Mouse (Mus musculus) heart, embryonic 14.5 days (tissue): ENCODE data around the gene Gnai2. TPM values are rescaled to one million over a fixed set of nuclear protein-coding genes. Genes with fewer than 3 reads are reported as not detected.

Experiments
- ATAC-seq: fragments of 200-750 bp; cut with Nextera tagmentation; 2 replicates; pipeline ENCODE4 v1.8.0; 2017; ENCODE audit warnings: low read depth, moderate TSS enrichment; ENCODE audit not compliant: insufficient number of reproducible peaks, insufficient read depth, low FRiP score
- H3K27ac ChIP-seq, 2 experiments: fragments of 200-500 bp in 1 of 2; fragments of 300-500 bp in 1 of 2; sonication (generic) in 1 of 2; replicated peaks in 1 of 2; 2 replicates each; pipeline ENCODE4 v1.5.1; 2012 to 2014; ENCODE audit warnings: low read depth in 2 of 2, low read length in 2 of 2, control low read depth in 1 of 2, mild to moderate bottlenecking in 1 of 2, mixed read lengths in 1 of 2; ENCODE audit not compliant: control insufficient read depth in 1 of 2, insufficient read depth in 1 of 2
- H3K27me3 ChIP-seq: fragments of 300-500 bp; sonication (generic); 2 replicates; pipeline ENCODE4 v1.6.1; 2014; ENCODE audit warnings: mild to moderate bottlenecking, low read length, control low read depth; ENCODE audit not compliant: control insufficient read depth, insufficient read depth
- H3K36me3 ChIP-seq: fragments of 300-500 bp; sonication (generic); 2 replicates; pipeline ENCODE4 v1.6.1; 2014; ENCODE audit warnings: mild to moderate bottlenecking, control low read depth, low read length, mixed read lengths; ENCODE audit not compliant: control insufficient read depth, insufficient read depth
- H3K4me1 ChIP-seq, 2 experiments: fragments of 200-500 bp in 1 of 2; fragments of 300-500 bp in 1 of 2; sonication (generic) in 1 of 2; 2 replicates each; pipeline ENCODE4 v1.6.1; 2012 to 2014; ENCODE audit warnings: low read length in 2 of 2, control low read depth in 1 of 2, mixed read lengths in 1 of 2; ENCODE audit not compliant: control insufficient read depth in 2 of 2, insufficient read depth in 2 of 2
- H3K4me2 ChIP-seq: fragments of 300-500 bp; sonication (generic); 2 replicates; pipeline ENCODE4 v1.6.1; 2014; ENCODE audit warnings: mild to moderate bottlenecking, low read length
- H3K4me3 ChIP-seq, 2 experiments: fragments of 200-500 bp in 1 of 2; fragments of 300-500 bp in 1 of 2; sonication (generic) in 1 of 2; 2 replicates each; pipeline ENCODE4 v1.5.1; 2012 to 2014; ENCODE audit warnings: low read length in 2 of 2, mild to moderate bottlenecking in 2 of 2, control low read depth in 1 of 2, low read depth in 1 of 2, moderate library complexity in 1 of 2; ENCODE audit not compliant: control insufficient read depth in 1 of 2, insufficient read depth in 1 of 2
- H3K9ac ChIP-seq: fragments of 300-500 bp; sonication (generic); 2 replicates; pipeline ENCODE4 v1.6.1; 2014; ENCODE audit warnings: mild to moderate bottlenecking, low read length
- H3K9me3 ChIP-seq: fragments of 300-500 bp; sonication (generic); 2 replicates; pipeline ENCODE4 v1.6.1; 2016; ENCODE audit warnings: low read length, control low read depth; ENCODE audit not compliant: control insufficient read depth
- WGBS: fragments of 180-500 bp; shearing (Covaris S2); extraction: QIAGEN DNeasy Blood & Tissue Kit; methylation state at CpG from one replicate; pipeline ENCODE4 v1.1.7; 2014; 5-methylcytosine and 5-hydroxymethylcytosine counted together
- polyA plus RNA-seq: library from polyadenylated mRNA; unstranded; fragments of >200 nt; fragmentation: Nextera tagmentation; extraction: Ambion mirVana; gene quantifications from 2 replicates; pipeline ENCODE4 v1.2.1, GENCODE M21; 2014

Gene Gnai2
- polyA plus RNA-seq, 1 experiment from 2014 or later: 410 TPM

DNA sequence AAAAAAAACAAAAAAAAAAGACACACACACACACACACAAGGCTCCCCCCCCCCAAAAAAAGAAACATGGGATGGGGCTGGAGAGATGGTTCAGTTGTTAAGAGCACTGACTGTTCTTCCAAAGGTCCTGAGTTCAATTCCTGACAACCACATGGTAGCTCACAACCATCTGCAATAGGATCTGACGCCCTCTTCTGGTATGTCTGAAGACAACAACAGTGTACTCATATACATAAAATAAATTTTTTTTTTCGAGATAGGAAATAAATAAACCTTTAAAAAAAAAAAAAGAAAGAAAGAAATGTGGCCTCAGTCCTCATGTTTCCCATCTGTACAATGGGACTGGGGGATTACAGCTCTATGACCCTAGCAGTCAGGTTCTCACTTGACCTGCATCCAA, 17.7 kb downstream of the Gnai2 start:
- no peak for ATAC-seq
- H3K9ac ChIP-seq: no peak overlapping the region; the same call in 1 of the 2 replicates
- H3K4me1 ChIP-seq: peaks cover 31 to 54% of the 10 kb centered on the region in 2 experiments
- H3K9me3 ChIP-seq: no peaks in the 10 kb centered on the region
- H3K4me3 ChIP-seq: no peak overlapping the region
- peaks cover 76% of the 10 kb centered on the region for H3K36me3 ChIP-seq
- no peak overlapping the region for H3K4me2 ChIP-seq
- 68% methylated on average over 2 of the region's 2 CpGs for WGBS
- no peaks in the 10 kb centered on the region for H3K27me3 ChIP-seq
- peak overlapping the region; percentile 94 to 97 for H3K27ac ChIP-seq

DNA sequence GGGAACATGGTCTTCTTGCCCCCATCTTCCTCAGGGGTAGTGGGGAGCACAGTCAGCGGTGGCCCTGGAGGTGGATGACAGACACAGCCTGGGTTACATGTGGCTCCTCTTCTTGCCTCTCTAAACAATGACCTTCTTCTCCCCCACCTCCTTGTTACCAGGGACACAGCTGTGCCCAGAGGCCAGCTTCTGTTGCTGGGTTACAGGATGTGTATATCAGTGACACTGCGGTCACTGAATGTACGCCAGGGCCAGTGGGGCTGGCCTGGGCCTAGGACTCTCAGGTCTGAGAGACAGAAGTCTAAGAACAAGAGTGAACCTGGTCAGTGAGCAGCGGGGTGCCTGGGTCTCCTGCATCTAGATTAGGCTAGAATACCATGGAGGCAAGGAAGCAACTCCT, 20.1 kb downstream of the Gnai2 start:
- Histone ChIP-seq H3K9ac (0 out of 2 replicates have a peak overlapping the region, but pooled peaks have one; percentile 34), H3K27me3 (no peaks in the 10 kb centered on the region), H3K36me3 (peaks cover 63% of the 10 kb centered on the region), H3K4me1 (peaks cover 39 to 58% of the 10 kb centered on the region in 2 experiments), H3K9me3 (no peaks in the 10 kb centered on the region), H3K4me3 (no peak overlapping the region), H3K27ac (peak overlapping the region in 1 of 2 experiments; percentile 94; a peak in 1 of 4 replicates), H3K4me2 (no peak overlapping the region)
- 61% methylated on average over 4 of the region's 4 CpGs for WGBS
- ATAC-seq: no peak

DNA sequence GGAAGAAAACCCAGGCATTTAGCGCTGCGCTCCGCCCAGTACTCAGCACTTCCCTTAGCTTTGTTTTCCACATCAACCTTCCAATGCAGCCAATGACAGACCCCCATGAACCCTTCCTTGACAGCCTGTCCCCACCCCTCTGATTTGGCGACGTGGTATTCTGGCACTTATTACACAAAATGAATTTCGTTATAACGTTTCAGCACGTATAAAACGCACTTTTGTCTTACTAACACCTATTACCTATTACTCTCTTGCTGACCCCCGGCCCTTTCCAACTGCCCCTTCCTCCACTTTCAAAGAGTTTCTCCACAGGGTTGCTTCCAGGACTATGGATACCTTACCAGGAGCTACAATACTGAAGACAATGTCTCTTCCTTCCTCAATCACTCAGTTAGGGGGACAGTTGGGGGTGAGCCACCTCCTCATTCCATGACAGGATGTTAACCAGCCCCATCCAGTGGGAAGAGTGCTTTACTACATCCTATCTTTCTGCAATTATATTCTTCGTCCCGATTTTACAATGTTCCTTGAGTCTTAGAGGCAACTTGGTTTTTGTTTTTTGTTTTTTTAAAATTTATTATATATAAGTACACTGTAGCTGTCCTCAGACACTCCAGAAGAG, 22.1 kb downstream of the Gnai2 start:
- ATAC-seq: no peak
- Histone ChIP-seq H3K36me3 (peaks cover 45% of the 10 kb centered on the region), H3K4me3 (0 out of 4 replicates have a peak overlapping the region, but pooled peaks of 1 of the 2 experiments have one; percentile 21), H3K27ac (peak overlapping the region; percentile 62 to 94), H3K4me2 (peak overlapping the region; percentile 70), H3K9me3 (no peaks in the 10 kb centered on the region), H3K4me1 (peaks cover 35 to 58% of the 10 kb centered on the region in 2 experiments), H3K9ac (peak overlapping the region; percentile 56), H3K27me3 (no peaks in the 10 kb centered on the region)
- WGBS: 11% methylated on average over 12 of the region's 12 CpGs

DNA sequence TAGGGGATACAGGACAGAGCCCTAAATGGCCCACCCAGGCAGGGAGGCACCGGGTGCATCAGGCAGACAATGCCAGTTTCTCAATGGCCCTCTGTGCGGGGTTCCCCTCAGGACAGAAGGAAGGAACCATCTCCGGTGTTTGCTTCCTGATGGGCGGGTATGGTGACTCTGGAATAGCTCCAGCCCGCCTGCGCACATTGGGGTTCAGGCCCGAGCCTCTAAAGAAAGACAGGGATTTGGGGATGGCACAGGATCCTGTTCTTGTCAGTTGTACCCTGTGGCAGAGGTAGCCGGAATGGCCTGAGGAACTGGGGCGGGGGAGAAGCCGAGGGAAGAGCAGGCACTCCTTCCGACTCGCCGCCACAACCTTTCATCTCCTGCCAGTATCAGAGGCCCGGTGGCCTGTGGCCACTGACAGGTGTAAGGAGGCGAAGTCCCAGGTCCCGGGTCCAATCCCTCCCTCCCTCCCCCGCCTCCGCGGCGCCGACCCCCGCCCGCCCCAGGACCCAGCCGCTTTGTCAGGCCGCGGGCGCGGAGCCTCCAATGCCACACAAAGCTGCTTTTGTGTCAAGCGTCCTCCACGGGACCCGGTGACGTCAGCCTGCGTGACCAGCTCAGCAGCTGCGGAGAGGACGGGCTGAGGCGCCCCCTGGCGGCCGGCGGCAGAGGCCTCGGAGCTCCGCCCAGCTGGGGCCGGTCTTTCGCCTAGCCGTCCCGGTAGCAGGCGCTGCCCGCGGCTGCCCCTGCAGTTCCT, 22.8 kb downstream of the Gnai2 start:
- Histone ChIP-seq H3K36me3 (peaks cover 39% of the 10 kb centered on the region), H3K4me1 (peaks cover 38 to 61% of the 10 kb centered on the region in 2 experiments), H3K27ac (peak overlapping the region; percentile 86 to 94), H3K4me3 (peak overlapping the region; percentile 31 to 33), H3K4me2 (peak overlapping the region; percentile 70), H3K27me3 (no peaks in the 10 kb centered on the region), H3K9me3 (no peaks in the 10 kb centered on the region), H3K9ac (peak overlapping the region; percentile 80)
- 6% methylated on average over 39 of the region's 48 CpGs for WGBS
- ATAC-seq: peak; percentile 87

DNA sequence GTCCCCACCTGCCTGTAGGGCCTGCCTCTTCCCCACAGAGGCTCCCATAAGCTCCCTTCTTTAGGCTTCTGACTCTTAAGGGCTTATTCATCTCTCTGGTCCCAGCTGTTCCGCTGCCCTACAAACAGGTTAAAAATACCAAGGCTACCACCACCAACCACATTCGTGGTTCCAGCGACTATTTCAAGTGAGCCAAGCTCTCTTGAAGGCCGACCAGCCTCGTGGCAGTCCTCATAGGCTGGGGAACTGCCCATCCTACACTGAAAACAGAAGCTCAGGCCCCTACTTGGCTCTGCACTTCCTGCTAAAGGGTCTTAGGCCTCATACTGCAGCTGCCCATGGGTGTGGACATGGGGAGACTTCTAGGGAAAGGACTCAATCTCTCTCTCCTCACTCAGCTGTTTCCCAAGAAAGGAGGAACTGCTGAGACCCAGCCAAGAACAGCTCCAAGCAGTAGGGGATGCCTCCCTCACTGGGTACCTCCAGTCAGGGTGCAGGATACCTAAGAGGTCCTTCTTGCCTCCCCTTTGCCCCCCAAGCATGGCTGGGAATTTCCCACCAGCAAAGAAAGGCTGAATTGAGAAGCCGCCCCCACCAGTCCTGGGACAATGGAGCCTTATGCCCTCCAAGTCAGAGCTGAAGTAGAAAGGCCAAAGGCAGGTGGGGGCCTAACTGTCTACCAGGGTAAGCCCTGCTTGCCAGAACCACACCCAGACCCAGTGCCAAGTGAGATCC, 23.5 kb downstream of the Gnai2 start:
- Histone ChIP-seq H3K4me3 (no peak overlapping the region), H3K36me3 (peaks cover 31% of the 10 kb centered on the region), H3K9ac (peak overlapping the region; percentile 80), H3K9me3 (no peaks in the 10 kb centered on the region), H3K4me2 (peak overlapping the region; percentile 70), H3K27ac (peak overlapping the region; percentile 86 to 94), H3K4me1 (peaks cover 44 to 68% of the 10 kb centered on the region in 2 experiments), H3K27me3 (no peaks in the 10 kb centered on the region)
- 59% methylated on average over 6 of the region's 6 CpGs for WGBS
- no peak for ATAC-seq

DNA sequence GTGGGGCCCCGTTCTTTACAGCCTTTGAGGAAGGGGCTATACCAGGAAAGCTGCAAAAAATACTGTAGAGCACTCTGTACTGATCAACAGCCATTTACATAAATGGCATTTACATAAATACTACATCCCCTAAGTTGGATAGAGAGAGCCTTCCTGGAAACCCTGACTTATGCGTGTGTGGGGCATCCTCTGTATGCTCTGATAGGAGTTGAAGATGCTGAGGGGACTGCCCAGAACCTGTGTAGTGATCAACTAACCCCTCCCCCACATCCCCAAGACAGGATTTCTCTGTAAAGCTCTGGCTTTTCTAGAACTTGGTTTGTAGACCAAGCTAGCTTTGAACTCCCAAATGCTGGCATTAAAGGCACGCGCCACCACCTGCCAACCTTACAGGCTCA, 25.7 kb downstream of the Gnai2 start:
- Histone ChIP-seq H3K9ac (no peak overlapping the region), H3K36me3 (peaks cover 9% of the 10 kb centered on the region), H3K9me3 (no peaks in the 10 kb centered on the region), H3K27ac (no peak overlapping the region), H3K4me1 (peaks cover 51 to 70% of the 10 kb centered on the region in 2 experiments), H3K27me3 (no peaks in the 10 kb centered on the region), H3K4me2 (peak overlapping the region; percentile 61; the same call in 1 of the 2 replicates), H3K4me3 (no peak overlapping the region)
- ATAC-seq: no peak
- WGBS: 69% methylated on average over 4 of the region's 4 CpGs

DNA sequence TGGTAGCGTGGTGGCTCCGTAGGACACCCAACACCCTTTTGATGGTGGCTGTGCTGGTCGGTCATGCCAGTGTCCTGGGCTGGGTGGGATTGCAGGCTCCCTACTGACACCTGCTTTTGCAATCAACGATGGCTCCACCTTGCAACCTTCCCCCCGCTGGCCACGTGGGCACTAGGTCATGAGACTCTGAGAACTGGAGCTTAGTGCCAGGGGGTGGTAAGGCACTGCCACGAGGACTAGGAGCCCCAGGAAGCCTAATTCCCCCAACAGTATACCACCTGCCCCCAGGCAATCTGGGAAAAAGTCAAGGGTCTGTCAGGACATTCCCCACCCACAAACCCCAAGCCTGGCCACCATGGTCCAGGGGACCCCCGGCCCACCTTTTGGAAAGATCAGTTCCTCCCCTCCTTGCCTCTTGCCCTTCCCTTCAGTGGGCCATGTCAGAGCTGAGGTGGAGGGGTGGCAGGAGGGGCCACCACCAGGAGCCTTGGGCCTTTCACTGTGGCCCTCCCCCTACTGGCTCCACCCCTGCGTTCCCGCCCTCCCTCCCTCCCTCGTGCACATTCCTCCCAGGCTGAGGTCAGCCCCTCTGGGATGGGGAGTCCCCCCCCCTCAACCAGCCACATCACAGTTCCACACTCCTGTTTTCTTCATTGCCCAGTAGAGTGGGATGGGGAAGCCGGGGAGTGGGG, 26.3 kb downstream of the Gnai2 start, which contains the start of gene Sema3b:
Sema3b (minus strand) TSS at position 489 of the 692 bp plus-strand sequence.
- 0 out of 4 replicates have a peak within 1 kb of the TSS, but pooled peaks of 1 of the 2 experiments have one; percentile 9 for H3K4me3 ChIP-seq
- ATAC-seq: peak; percentile 8; the same call in 1 of the 2 replicates
- H3K36me3 ChIP-seq: peaks cover 4% of the 10 kb centered on the region
- H3K27ac ChIP-seq: peak within 1 kb of the TSS; percentile 56 to 83; a peak in 3 of 4 replicates
- peak within 1 kb of the TSS; percentile 70 for H3K9ac ChIP-seq
- peak within 1 kb of the TSS; percentile 61 for H3K4me2 ChIP-seq
- H3K27me3 ChIP-seq: no peaks in the 10 kb centered on the region
- H3K4me1 ChIP-seq: peaks cover 52 to 75% of the 10 kb centered on the region in 2 experiments
- 50% methylated on average over 11 of the region's 12 CpGs for WGBS
- H3K9me3 ChIP-seq: no peaks in the 10 kb centered on the region
